Mouse (Mus musculus) limb, embryonic 14.5 days (tissue): ENCODE results near the gene Tmem190. TPM values are rescaled to one million over a fixed set of nuclear protein-coding genes. Genes with fewer than 3 reads are reported as not detected.

Source experiments
- ATAC-seq: fragments of 200-750 bp; cut with Nextera tagmentation; 2 replicates; pipeline ENCODE4 v1.8.0; 2017; ENCODE audit warnings: low read depth, moderate number of reproducible peaks, moderate TSS enrichment; ENCODE audit not compliant: low FRiP score
- DNase-seq: peaks from one replicate; pipeline ENCODE4 v3.0.0-alpha.2; 2015; ENCODE audit warnings: low spot score
- H3K27ac ChIP-seq: fragments of 300-500 bp; sonication (generic); replicated peaks from 2 replicates; pipeline ENCODE4 v1.5.1; 2014; ENCODE audit warnings: low read depth, mild to moderate bottlenecking, low read length, moderate library complexity, mixed read lengths
- H3K27me3 ChIP-seq: fragments of 300-500 bp; sonication (generic); 2 replicates; pipeline ENCODE4 v1.6.1; 2014; ENCODE audit warnings: low read length, mixed read lengths; ENCODE audit not compliant: control insufficient read depth, insufficient read depth
- H3K36me3 ChIP-seq: fragments of 300-500 bp; sonication (generic); 2 replicates; pipeline ENCODE4 v1.6.1; 2014; ENCODE audit warnings: mild to moderate bottlenecking, low read length, moderate library complexity, mixed read lengths; ENCODE audit not compliant: control insufficient read depth, insufficient read depth
- H3K4me1 ChIP-seq: fragments of 300-500 bp; sonication (generic); 2 replicates; pipeline ENCODE4 v1.6.1; 2014; ENCODE audit warnings: antibody characterized with exemption, low read length, mixed read lengths; ENCODE audit not compliant: control insufficient read depth, insufficient read depth
- H3K4me2 ChIP-seq: fragments of 300-500 bp; sonication (generic); replicated peaks from 2 replicates; pipeline ENCODE4 v1.6.1; 2014; ENCODE audit warnings: low read depth, mild to moderate bottlenecking, low read length, moderate library complexity; ENCODE audit not compliant: severe bottlenecking
- H3K4me3 ChIP-seq: fragments of 300-500 bp; sonication (generic); replicated peaks from 2 replicates; pipeline ENCODE4 v1.5.1; 2014; ENCODE audit warnings: low read length
- H3K9ac ChIP-seq: fragments of 300-500 bp; sonication (generic); 2 replicates; pipeline ENCODE4 v1.6.1; 2014; ENCODE audit warnings: mild to moderate bottlenecking, low read depth, low read length, moderate library complexity; ENCODE audit not compliant: severe bottlenecking
- H3K9me3 ChIP-seq: fragments of 300-500 bp; sonication (generic); 2 replicates; pipeline ENCODE4 v1.6.1; 2016; ENCODE audit warnings: low read length; ENCODE audit not compliant: control insufficient read depth
- POLR2A ChIP-seq: fragments of 200-500 bp; IDR thresholded peaks from 2 replicates; pipeline ENCODE4 v1.8.0; 2012; ENCODE audit warnings: inconsistent platforms, mild to moderate bottlenecking, moderate library complexity, borderline replicate concordance; ENCODE audit not compliant: insufficient read depth, insufficient read length; ENCODE audit errors: extremely low read depth
- WGBS: fragments of 180-500 bp; shearing (Covaris S2); extraction: QIAGEN DNeasy Blood & Tissue Kit; methylation state at CpG from one replicate; pipeline ENCODE4 v1.1.7; 2014; 5-methylcytosine and 5-hydroxymethylcytosine counted together
- polyA plus RNA-seq, 2 experiments: library from polyadenylated mRNA; depleted of rRNA in 1 of 2; stranded (reverse) in 1 of 2; unstranded in 1 of 2; fragments of >200 nt; fragmentation: Nextera tagmentation in 1 of 2; extraction: Ambion mirVana in 1 of 2; gene quantifications; 2 replicates each; pipeline versions ENCODE4 v1.2.1 to v1.2.3; 2012 to 2014

The Tmem190 gene
- polyA plus RNA-seq, 2 experiments: not detected

GRCm38 (mm10) chr7:4746326-4746980 lies 36.3 kb upstream of the Tmem190 start:
- no peaks in the 10 kb centered on the region for H3K27me3 ChIP-seq
- ATAC-seq (no peak), DNase-seq (no peak)
- no peaks in the 10 kb centered on the region for H3K9me3 ChIP-seq
- peaks cover 52% of the 10 kb centered on the region for H3K36me3 ChIP-seq
- H3K9ac ChIP-seq: no peak overlapping the region
- H3K4me2 ChIP-seq: no peak overlapping the region
- H3K4me3 ChIP-seq: no peak overlapping the region
- no peak overlapping the region for H3K27ac ChIP-seq
- H3K4me1 ChIP-seq: no peaks in the 10 kb centered on the region; the same call in 1 of the 2 replicates
- WGBS: 88% methylated on average over 22 of the region's 22 CpGs
- TF ChIP-seq POLR2A: no peak

- DNase-seq (no peak), ATAC-seq (no peak)
- WGBS: 66% methylated on average over 9 of the region's 9 CpGs
- Histone ChIP-seq H3K36me3 (peaks cover 47% of the 10 kb centered on the region), H3K4me2 (no peak overlapping the region), H3K9ac (no peak overlapping the region), H3K4me3 (no peak overlapping the region), H3K4me1 (peaks cover 6% of the 10 kb centered on the region), H3K27me3 (no peaks in the 10 kb centered on the region), H3K9me3 (no peaks in the 10 kb centered on the region), H3K27ac (no peak overlapping the region)
- TF ChIP-seq POLR2A: no peak
Observed at GRCm38 (mm10) chr7:4747156-4747899, 35.4 kb upstream of the Tmem190 start.

GRCm38 (mm10) chr7:4748321-4748720 lies 34.4 kb upstream of the Tmem190 start:
- no peaks in the 10 kb centered on the region for H3K27me3 ChIP-seq
- DNase-seq (no peak), ATAC-seq (no peak)
- WGBS: 81% methylated on average over 4 of the region's 4 CpGs
- no peak overlapping the region for H3K4me3 ChIP-seq
- no peak for TF ChIP-seq POLR2A
- no peak overlapping the region for H3K9ac ChIP-seq
- peaks cover 39% of the 10 kb centered on the region for H3K36me3 ChIP-seq
- no peak overlapping the region for H3K27ac ChIP-seq
- H3K9me3 ChIP-seq: no peaks in the 10 kb centered on the region
- H3K4me1 ChIP-seq: peaks cover 9% of the 10 kb centered on the region
- no peak overlapping the region for H3K4me2 ChIP-seq

DNA sequence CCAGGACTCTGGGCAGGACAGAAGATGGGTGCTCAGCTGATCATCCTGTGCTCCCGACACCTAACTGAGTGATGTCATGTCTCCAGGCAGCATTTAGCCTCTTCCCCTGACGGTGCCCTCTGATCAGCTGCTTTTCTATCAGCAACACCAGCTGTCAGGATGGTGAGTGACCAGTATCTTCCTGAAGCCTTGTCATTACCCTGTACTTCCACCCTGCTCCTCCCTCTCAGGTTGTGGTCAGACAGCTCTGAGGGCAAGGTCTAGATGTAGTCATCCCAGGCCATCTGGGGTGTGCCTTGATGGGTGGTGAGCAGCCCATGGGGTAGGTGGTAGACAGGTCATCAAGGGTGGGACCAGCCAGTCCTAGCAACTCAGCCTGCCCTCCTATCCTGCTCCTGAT lies 33.6 kb upstream of the Tmem190 start:
- H3K9ac ChIP-seq: no peak overlapping the region
- H3K4me1 ChIP-seq: peaks cover 9% of the 10 kb centered on the region
- no peak overlapping the region for H3K4me3 ChIP-seq
- H3K27me3 ChIP-seq: no peaks in the 10 kb centered on the region
- peaks cover 32% of the 10 kb centered on the region for H3K36me3 ChIP-seq
- no peak for DNase-seq
- ATAC-seq: no peak
- H3K9me3 ChIP-seq: no peaks in the 10 kb centered on the region
- H3K27ac ChIP-seq: no peak overlapping the region
- 91% methylated on average over 2 of the region's 2 CpGs for WGBS
- no peak for TF ChIP-seq POLR2A
- no peak overlapping the region for H3K4me2 ChIP-seq

DNA sequence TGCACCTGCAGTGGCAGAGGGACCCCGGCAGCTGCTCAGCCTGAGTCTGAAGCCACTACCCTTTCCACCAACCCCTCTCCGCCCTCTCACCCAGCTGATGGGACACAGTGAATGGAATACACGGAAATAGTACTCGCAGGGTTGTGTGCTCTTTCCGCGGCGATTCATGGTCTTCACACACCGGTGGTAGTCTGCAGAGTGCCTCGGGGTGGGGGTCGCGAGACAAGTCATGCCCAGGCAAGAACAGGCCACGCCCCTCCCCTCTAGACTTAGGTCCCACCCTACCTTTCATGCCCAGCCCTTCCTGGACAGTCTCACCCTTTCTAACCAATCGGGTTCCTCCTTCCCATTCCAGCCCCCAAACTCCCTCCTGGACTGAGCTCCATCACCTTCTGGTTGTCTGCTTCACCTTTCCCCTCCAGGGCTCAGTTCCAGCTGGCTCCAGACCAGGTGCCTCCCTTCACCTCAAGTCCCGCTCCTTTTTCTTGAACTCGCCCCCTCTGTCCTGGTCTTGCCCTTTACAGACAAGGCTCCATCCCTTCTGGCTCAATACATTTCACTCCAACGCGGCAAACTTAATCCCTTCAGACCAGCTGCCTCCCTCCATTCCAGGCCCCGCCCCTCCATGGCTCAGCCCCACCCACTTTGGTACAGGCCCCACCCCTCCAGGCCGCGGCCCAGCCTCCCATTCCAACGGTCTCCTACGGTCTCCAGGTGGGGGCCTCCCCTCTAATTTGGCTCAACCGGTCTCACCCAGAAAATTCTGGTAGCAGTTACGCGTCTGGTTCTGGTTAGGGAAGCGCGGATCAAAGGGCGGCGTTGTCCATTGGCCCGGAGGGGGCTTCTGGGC lies 30.5 kb upstream of the Tmem190 start:
- Histone ChIP-seq H3K36me3 (peaks cover 7% of the 10 kb centered on the region; the same call in 1 of the 2 replicates), H3K4me1 (peaks cover 9% of the 10 kb centered on the region), H3K9ac (peak overlapping the region; percentile 52), H3K27me3 (no peaks in the 10 kb centered on the region), H3K4me2 (peak overlapping the region; percentile 51), H3K9me3 (no peaks in the 10 kb centered on the region), H3K27ac (peak overlapping the region; percentile 63), H3K4me3 (peak overlapping the region; percentile 39)
- DNase-seq (peak; percentile 44), ATAC-seq (peak; percentile 77)
- TF ChIP-seq POLR2A: no peak
- WGBS: 4% methylated on average over 30 of the region's 30 CpGs
